Mouse (Mus musculus): ENCODE results near the gene Pm20d1. TPM values are rescaled to one million over a fixed set of nuclear protein-coding genes. Genes with fewer than 3 reads are reported as not detected.
A peak's percentile ranks its signal among the peaks of the same experiment; 100 is the strongest.

Gene Pm20d1
- polyA plus RNA-seq, 1 experiment from 2014 or later, result 3.5 TPM

- H3K4me3 ChIP-seq, result no peak overlapping the region
- no peaks in the 10 kb centered on the region for H3K27me3 ChIP-seq (ENCODE audit: low read depth, poor library complexity, severe bottlenecking)
- WGBS, result 43% methylated on average over 5 of the region's 5 CpGs
- no peaks in the 10 kb centered on the region for H3K36me3 ChIP-seq
- no peak for DNase-seq (ENCODE audit: low spot score)
- no peaks in the 10 kb centered on the region for H3K9me3 ChIP-seq (replicated peaks)
- no peak overlapping the region for H3K27ac ChIP-seq
- peaks cover 26% of the 10 kb centered on the region for H3K4me1 ChIP-seq
Measured at GRCm38 (mm10) chr1:131823563-131823962, 26.4 kb downstream of the Pm20d1 start.

DNA sequence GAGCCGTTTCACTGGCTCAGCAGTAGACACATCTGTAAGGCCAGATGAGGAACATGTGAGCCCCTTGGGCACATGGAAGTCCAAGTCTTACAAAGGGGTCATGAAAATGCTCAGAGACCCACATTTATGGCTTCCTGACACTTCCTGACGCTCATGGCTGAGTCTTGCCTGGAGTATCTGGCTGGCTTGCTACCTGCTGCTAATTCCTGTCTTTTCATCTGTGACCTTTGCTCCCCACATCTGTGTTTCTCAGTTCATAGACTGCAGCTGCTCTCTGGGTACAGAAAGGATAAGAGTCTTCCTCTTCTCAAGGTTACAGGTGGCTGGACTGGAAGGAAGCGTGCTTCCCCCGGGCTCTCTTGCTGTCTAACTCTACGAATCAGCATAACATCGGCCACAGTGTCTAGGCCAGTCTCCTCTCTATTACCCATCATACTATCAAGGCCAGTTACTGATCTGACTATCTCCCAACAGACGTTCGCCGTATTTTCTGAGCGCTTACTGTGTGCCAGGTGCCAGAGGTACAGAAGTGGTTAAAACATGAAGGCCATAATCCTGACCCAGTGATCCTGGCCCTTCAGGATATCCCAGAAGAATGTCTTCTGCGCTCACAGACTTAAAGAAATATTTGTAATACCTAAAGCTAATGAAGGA lies 27.5 kb downstream of the Pm20d1 start:
- Histone ChIP-seq H3K36me3 (no peaks in the 10 kb centered on the region), H3K27me3 (ENCODE audit: low read depth, poor library complexity, severe bottlenecking) (no peaks in the 10 kb centered on the region), H3K4me3 (no peak overlapping the region), H3K9me3 (replicated peaks) (no peaks in the 10 kb centered on the region), H3K27ac (no peak overlapping the region), H3K4me1 (peaks cover 35% of the 10 kb centered on the region)
- 82% methylated on average over 11 of the region's 11 CpGs for WGBS
- DNase-seq (ENCODE audit: low spot score), result no peak

DNA sequence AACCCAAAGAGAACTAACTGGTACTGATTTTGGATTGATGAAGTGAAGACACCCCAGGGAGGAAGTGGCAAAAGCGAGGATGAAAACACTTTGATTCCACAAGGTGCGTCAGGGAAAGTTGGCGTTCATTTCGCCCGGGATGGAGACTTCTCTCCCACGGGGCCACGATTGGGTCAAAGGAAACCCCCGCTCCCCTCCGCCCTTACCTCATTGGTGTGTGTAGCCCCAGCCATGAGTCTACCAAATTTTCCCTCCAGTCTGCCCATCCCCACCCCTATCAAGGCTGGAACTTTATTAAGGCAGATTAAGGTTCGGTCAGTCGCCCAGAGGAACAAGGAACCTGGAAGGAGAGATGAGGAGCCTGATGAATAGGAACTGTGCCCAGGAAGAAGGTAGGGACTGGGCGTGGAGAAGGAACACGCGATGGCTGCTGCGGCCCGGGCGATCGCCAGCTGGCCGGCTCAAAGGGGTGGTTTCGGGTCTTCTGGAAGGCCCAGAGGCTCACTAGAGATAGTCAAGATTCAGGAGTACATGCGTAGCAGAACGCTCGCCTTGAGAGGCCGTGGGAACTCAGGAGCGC lies 30.1 kb downstream of the Pm20d1 start, which contains the start of gene Slc41a1:
TSS of gene Slc41a1 (plus strand) at position 287 of the 580 bp plus-strand sequence.
- WGBS, result 2% methylated on average over 25 of the region's 25 CpGs
- Histone ChIP-seq H3K9me3 (replicated peaks) (no peaks in the 10 kb centered on the region), H3K27ac (peak within 1 kb of the TSS; percentile 95), H3K4me3 (peak within 1 kb of the TSS; percentile 92), H3K27me3 (ENCODE audit: low read depth, poor library complexity, severe bottlenecking) (no peaks in the 10 kb centered on the region), H3K36me3 (peaks cover 24% of the 10 kb centered on the region), H3K4me1 (peaks cover 51% of the 10 kb centered on the region)
- no peak for DNase-seq (ENCODE audit: low spot score)

DNA sequence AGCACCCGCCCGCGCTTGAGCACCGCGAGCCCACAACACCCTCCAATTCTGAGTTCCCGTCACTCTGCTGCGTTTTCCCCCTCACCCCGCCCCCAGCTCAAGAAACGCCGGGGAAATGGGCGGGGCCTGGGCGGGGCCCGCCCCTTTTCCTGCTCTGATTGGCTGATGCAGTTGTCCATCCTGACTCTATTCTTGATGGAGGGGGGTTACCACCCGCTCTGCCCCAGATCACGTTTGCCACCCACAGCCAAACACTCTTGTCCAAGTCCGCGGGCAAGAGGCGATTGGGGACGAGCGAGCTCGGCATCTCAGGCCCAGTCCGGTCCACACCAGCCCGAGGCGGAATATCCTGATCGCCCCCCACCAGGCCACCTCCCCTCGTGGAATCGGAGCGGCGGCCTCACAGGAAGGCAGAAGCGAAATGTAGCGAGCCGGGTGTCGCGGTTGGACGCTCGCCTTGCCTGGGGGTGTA lies 30.6 kb downstream of the Pm20d1 start:
- Histone ChIP-seq H3K36me3 (peaks cover 29% of the 10 kb centered on the region), H3K27ac (peak overlapping the region; percentile 95), H3K4me1 (peaks cover 51% of the 10 kb centered on the region), H3K4me3 (peak overlapping the region; percentile 92), H3K27me3 (ENCODE audit: low read depth, poor library complexity, severe bottlenecking) (no peaks in the 10 kb centered on the region), H3K9me3 (replicated peaks) (no peaks in the 10 kb centered on the region)
- WGBS, result 0% methylated on average over 36 of the region's 36 CpGs
- DNase-seq (ENCODE audit: low spot score), result peak; percentile 97

- H3K36me3 ChIP-seq, result peaks cover 36% of the 10 kb centered on the region
- H3K27ac ChIP-seq, result peak overlapping the region; percentile 95
- peak overlapping the region; percentile 92 for H3K4me3 ChIP-seq
- no peaks in the 10 kb centered on the region for H3K9me3 ChIP-seq (replicated peaks)
- DNase-seq (ENCODE audit: low spot score), result no peak
- no peaks in the 10 kb centered on the region for H3K27me3 ChIP-seq (ENCODE audit: low read depth, poor library complexity, severe bottlenecking)
- peaks cover 49% of the 10 kb centered on the region for H3K4me1 ChIP-seq
- 3% methylated on average over 22 of the region's 22 CpGs for WGBS
Measured at GRCm38 (mm10) chr1:131828297-131829126, 31.3 kb downstream of the Pm20d1 start.

- WGBS, result 52% methylated on average over 5 of the region's 5 CpGs
- no peak for DNase-seq (ENCODE audit: low spot score)
- H3K4me1 ChIP-seq, result peaks cover 43% of the 10 kb centered on the region
Measured at GRCm38 (mm10) chr1:131829279-131829678, 32.1 kb downstream of the Pm20d1 start.

DNA sequence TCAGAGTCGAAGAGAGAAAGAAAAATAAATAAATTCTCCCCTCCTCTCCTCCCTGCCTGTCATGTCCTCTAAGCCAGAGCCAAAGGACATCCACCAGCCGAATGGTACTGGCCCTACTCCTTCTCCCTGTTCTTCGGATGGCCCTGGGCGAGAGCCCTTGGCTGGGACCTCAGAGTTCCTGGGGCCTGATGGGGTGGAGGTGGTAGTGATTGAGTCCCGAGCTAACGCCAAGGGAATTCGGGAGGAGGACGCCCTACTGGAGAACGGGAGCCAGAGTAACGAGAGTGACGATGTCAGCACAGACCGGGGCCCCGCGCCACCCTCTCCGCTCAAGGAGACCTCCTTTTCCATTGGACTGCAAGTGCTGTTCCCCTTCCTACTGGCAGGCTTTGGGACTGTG lies 33.4 kb downstream of the Pm20d1 start:
- H3K27me3 ChIP-seq (ENCODE audit: low read depth, poor library complexity, severe bottlenecking), result no peaks in the 10 kb centered on the region
- H3K27ac ChIP-seq, result no peak overlapping the region
- no peaks in the 10 kb centered on the region for H3K9me3 ChIP-seq (replicated peaks)
- peaks cover 57% of the 10 kb centered on the region for H3K36me3 ChIP-seq
- no peak overlapping the region for H3K4me3 ChIP-seq
- H3K4me1 ChIP-seq, result peaks cover 37% of the 10 kb centered on the region
- no peak for DNase-seq (ENCODE audit: low spot score)
- 87% methylated on average over 15 of the region's 15 CpGs for WGBS

More at GRCm38 (mm10) chr1:131829279-131829678, 32.1 kb downstream of the Pm20d1 start:
- Histone ChIP-seq H3K27me3 (ENCODE audit: low read depth, poor library complexity, severe bottlenecking) (no peaks in the 10 kb centered on the region), H3K27ac (no peak overlapping the region), H3K9me3 (replicated peaks) (no peaks in the 10 kb centered on the region), H3K4me3 (peak overlapping the region; percentile 92), H3K36me3 (peaks cover 44% of the 10 kb centered on the region)

DNA sequence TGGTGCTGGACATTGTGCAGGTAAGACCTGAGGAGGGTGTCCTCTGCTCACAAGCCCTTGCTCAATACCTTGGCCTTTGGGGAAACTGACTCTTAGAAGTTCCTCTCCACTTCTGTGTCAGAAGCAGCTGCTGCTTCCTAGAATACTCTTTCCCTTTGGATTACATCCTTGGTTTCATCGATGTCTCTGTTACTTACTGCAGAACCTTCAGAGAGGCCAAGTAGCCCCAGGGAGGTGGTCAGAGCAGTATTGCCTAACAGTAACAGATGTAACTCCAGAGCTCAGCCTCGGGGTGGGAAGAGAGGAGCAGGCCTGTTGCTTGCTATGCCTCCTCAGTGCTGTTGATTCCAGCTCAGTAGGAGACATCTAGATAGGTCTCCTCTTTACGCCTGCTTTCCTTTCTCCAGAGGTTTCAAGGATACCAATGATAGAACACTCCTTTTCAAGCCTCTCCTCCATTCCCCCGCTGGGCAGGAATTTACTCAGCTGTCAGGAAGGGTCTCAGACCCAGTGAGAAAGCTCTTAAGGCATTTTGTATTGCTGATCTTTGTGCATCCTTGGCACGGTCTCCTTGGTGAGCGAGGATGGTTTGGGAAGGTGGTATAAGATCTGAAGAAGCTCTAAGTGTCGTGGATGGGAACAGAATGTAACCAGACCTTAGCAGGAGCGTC lies 33.9 kb downstream of the Pm20d1 start:
- Histone ChIP-seq H3K27ac (no peak overlapping the region), H3K4me1 (peaks cover 37% of the 10 kb centered on the region), H3K27me3 (ENCODE audit: low read depth, poor library complexity, severe bottlenecking) (no peaks in the 10 kb centered on the region), H3K4me3 (no peak overlapping the region), H3K9me3 (replicated peaks) (no peaks in the 10 kb centered on the region), H3K36me3 (peaks cover 61% of the 10 kb centered on the region)
- no peak for DNase-seq (ENCODE audit: low spot score)
- 87% methylated on average over 8 of the region's 8 CpGs for WGBS

DNA sequence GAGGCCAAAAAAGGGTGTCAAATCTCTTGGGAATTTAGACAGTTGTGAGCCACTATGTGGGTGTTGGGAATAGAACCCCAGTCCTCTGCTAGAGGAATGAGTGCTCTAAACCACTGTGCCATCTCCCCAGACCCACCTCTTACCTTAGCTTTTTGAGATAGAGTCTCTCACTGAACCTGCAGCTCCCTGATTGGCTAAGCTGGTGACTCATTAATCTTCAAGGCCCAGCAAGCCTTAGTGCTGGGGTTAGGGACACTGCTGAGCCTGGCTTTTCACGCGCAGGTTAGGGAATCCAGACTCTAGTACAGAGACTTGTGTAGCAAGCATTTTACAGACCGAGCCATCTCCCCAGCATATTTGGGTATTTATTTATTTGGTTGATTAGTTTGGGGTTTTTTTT lies 39.9 kb downstream of the Pm20d1 start:
- Histone ChIP-seq H3K36me3 (peaks cover 82% of the 10 kb centered on the region), H3K9me3 (replicated peaks) (no peaks in the 10 kb centered on the region), H3K4me3 (no peak overlapping the region), H3K27ac (no peak overlapping the region), H3K27me3 (ENCODE audit: low read depth, poor library complexity, severe bottlenecking) (no peaks in the 10 kb centered on the region), H3K4me1 (no peaks in the 10 kb centered on the region)
- 85% methylated on average over 3 of the region's 3 CpGs for WGBS
- DNase-seq (ENCODE audit: low spot score), result no peak

DNA sequence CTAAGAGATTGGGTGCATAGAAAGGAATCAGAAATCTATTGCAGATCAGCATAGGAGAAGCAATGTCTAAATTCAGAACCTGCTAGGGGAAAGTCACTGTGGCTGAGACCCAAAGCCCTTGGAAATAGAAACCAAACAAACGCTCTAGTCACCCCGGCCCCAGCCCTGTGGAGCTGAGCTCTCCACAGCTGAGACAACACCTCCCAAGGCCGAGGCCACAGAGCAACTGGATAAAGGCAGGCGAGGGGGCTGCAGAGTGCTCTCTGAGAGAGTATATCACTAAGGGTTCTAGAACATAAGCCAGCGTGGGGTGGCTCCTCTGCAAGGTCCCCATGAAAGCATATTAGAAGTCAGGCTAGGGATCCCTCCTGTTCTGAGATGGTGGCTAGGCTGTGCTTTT lies 41.4 kb downstream of the Pm20d1 start:
- 86% methylated on average over 5 of the region's 5 CpGs for WGBS
- Histone ChIP-seq H3K4me3 (no peak overlapping the region), H3K36me3 (peaks cover 83% of the 10 kb centered on the region)

GRCm38 (mm10) chr1:131839279-131839678 lies 42.1 kb downstream of the Pm20d1 start:
- WGBS, result 58% methylated on average over 2 of the region's 2 CpGs
- no peaks in the 10 kb centered on the region for H3K4me1 ChIP-seq
- no peak overlapping the region for H3K27ac ChIP-seq
- no peak for DNase-seq (ENCODE audit: low spot score)
- H3K4me3 ChIP-seq, result no peak overlapping the region
- no peaks in the 10 kb centered on the region for H3K27me3 ChIP-seq (ENCODE audit: low read depth, poor library complexity, severe bottlenecking)
- H3K36me3 ChIP-seq, result peaks cover 83% of the 10 kb centered on the region
- H3K9me3 ChIP-seq (replicated peaks), result no peaks in the 10 kb centered on the region

More for the DNA sequence above, 41.4 kb downstream of the Pm20d1 start:
- no peaks in the 10 kb centered on the region for H3K27me3 ChIP-seq (ENCODE audit: low read depth, poor library complexity, severe bottlenecking)
- no peaks in the 10 kb centered on the region for H3K9me3 ChIP-seq (replicated peaks)
- no peaks in the 10 kb centered on the region for H3K4me1 ChIP-seq
- DNase-seq (ENCODE audit: low spot score), result no peak
- H3K27ac ChIP-seq, result no peak overlapping the region

DNA sequence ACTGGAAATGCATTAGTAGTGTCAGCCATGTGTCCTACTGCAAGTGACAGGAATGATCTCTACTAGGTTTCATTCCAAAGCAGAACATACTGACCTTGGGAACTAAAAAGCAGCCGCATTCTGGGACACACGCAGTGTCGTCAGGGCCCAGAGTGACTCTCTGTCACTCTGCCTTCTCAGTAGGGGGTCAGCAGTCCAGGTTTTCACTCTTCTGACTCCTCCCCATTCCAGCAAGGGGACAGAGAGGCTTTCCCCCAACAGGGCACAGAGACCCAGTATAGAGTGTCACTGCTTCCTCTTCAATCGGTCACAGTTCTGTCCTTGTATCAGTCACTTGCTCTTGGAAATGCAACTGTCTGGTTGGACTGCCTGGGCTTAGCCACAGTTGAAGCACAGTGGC lies 45.0 kb downstream of the Pm20d1 start:
- Histone ChIP-seq H3K4me1 (no peaks in the 10 kb centered on the region), H3K27ac (no peak overlapping the region), H3K27me3 (ENCODE audit: low read depth, poor library complexity, severe bottlenecking) (no peaks in the 10 kb centered on the region), H3K36me3 (peaks cover 88% of the 10 kb centered on the region), H3K4me3 (no peak overlapping the region), H3K9me3 (replicated peaks) (no peaks in the 10 kb centered on the region)
- DNase-seq (ENCODE audit: low spot score), result no peak
- WGBS, result 91% methylated on average over 4 of the region's 4 CpGs

Measured in limb, embryonic 10.5 days (tissue).